Mouse (Mus musculus): ENCODE results near the gene Fam131a.

DNA sequence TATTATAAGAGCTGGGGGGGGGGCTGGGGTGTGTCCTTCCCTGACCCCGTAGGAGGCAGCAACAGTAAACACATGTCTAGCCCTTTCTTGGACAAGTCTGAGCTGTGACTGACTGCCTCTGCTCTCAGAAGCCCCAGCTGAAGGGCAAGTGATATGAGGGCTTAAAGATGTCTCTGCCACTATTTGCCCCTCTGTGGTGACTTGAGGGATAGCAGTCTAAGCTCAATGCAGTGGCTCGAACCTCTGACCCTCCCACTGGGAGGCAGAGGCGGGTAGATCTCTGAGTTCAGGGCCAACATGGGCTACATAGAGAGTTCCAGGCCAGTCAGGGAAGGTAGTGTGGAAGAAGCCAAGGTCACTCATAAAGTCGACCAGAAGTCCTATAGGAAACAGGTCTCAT, 17.8 kb downstream of the Fam131a start:
- no peak for TF ChIP-seq POLR2A (IDR thresholded peaks at IDR 0.05; ENCODE audit: borderline replicate concordance, extremely low read depth, insufficient read depth, insufficient read length, poor library complexity, severe bottlenecking)
- 0 out of 2 replicates have a peak, but pooled peaks have one; percentile 7 for TF ChIP-seq CTCF (IDR thresholded peaks at IDR 0.05; ENCODE audit: borderline replicate concordance, extremely low read depth, insufficient read depth, insufficient read length)

All from brain, embryonic 14.5 days (tissue).